Mouse (Mus musculus) erythroblast, embryonic 14.5 days (primary cell): Measurements from ENCODE around the gene S1pr1.

ENCODE experiments used
- GATA1 ChIP-seq: IDR thresholded peaks from 2 replicates; pipeline ENCODE4 v1.6.1; 2012; ENCODE audit warnings: low read length, inconsistent platforms, mixed read lengths
- TAL1 ChIP-seq: IDR thresholded peaks from 3 replicates; pipeline ENCODE4 v1.6.1; 2012; ENCODE audit warnings: low read length, inconsistent platforms, mixed read lengths

DNA sequence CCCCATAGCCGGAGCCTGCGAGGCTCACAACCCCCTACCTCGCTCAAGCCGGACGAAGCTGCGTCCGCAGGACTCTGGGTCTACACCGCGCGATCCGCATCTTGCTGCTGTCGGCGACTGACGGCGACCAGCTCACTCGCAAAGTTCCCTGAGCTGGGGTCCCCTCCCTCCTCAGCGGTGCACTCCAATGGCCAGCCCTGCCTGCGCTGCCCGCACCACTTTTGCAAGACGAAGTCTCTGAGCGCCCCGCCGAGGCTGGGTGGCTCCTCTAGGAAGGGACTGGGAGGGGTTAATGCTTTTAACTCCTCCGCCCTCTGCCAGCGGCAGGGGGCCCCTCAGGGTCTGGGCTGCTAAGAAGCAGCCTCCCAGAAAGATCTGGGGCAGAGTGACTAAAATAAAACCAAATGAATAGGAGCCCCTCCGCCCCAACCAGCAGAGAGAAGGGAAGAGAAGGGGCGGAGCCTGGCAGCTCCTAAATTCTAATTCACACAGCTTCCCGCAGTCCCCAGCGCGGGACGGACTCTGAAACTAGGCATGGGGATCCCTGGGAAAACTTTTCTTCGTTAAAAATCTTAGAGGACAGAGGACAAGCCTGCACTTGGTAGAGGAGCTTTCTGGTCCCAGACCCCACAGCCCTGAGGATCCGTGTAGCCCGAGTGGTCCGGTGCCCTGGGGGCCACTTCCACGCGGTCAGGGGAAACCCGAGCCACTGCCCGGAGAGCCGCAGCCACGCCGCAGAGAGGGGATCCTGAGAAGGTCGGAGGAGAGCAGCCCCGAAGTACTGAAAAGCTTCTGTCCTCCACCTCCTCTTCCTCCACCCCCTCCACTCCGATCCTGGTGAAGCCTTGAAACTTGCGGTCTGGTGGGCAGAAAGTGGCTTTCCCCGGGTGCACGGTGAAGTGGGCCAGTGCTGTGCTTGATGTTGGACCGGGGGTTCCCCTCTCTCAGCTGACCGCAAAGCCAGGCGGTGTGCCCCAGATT, at the start of gene S1pr1:
- TF ChIP-seq TAL1 (no peak), GATA1 (no peak)
